Mouse (Mus musculus): ENCODE measurements at regions not wholly inside any gene's neighbourhood (a gene's known extent, or its start where the extent isn't known, plus 50 kb on each side); places are given as distances from the start of the nearest gene placed in this dataset.

DNA sequence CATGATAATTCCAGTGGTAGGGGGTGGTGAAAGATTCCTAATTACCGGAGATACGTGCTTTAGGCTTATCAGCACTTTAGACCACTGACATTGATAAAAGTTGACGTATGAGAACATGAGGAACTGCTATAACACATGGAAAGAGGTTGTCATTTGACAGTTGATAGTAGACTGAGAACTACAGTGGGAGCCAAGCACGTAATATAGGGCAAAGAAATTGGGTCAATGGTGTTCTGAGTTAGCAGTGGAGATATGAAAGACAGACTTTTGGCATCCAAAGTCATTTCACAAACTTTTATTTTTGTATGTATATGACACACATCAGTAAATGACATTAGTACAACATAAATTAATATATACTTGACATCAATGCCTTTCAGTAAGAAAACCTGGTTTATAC lies 159.6 kb upstream of the Adamts3 start:
- no peak for DNase-seq (ENCODE audit: low spot score in 2 of 2)
- intact Hi-C loops (cut with DNase I), result no loop called here

DNA sequence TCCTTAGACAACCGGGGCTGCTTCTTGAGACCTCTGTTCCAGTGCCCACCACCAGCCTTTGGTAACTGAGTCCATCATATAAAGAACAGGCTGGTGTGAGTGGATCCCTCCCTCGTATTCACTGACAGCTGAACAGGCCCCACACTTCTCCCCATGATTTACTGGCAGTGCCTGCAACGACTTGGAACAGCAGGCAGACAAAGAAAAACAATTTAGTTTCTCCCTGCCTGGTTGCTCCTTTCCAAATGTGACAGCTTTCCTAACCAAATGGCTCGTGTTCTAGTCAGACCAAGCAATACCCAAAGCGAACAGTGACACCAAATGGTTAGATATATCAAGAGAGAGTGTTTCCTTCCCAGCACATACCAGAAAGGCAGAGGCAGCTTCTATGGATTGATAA lies 150.0 kb upstream of the Adamts3 start:
- intact Hi-C loops (cut with DNase I), result loop anchor here (5.0 kb wide), 1 partner anchor 321 kb away; no protein-coding TSS in a partner anchor
- DNase-seq (ENCODE audit: low spot score in 2 of 2), result peak; percentile 16 to 21

DNA sequence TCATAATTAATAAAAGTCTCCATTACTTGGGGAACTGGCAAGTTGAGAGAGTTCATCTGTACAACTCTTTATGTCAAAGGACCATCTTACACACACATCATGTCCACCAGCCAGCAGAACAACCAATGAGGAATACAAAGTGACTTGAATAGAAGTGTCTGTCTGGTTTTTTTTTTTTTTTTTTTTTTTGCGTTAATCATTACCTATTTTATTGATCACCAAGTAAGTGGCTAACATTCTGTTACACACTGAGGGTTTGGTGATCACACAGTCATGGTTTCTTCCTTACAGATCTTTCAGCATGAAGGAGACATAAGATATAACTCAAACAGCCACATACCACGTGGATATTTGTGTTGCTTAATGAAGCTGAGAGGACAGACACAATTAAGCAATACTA lies 147.6 kb upstream of the Adamts3 start:
- intact Hi-C loops (cut with DNase I), result loop anchor here (5.0 kb wide), 1 partner anchor 318 kb away; no protein-coding TSS in a partner anchor

GRCm38 (mm10) chr5:90029751-90030150 lies 146.6 kb upstream of the Adamts3 start:
- no peak for DNase-seq (ENCODE audit: low spot score in 2 of 2)
- intact Hi-C loops (cut with DNase I), result loop anchor here (5.0 kb wide), 1 partner anchor 317 kb away; no protein-coding TSS in a partner anchor

More for the DNA sequence above, 147.6 kb upstream of the Adamts3 start:
- DNase-seq (ENCODE audit: low spot score in 2 of 2), result no peak

DNA sequence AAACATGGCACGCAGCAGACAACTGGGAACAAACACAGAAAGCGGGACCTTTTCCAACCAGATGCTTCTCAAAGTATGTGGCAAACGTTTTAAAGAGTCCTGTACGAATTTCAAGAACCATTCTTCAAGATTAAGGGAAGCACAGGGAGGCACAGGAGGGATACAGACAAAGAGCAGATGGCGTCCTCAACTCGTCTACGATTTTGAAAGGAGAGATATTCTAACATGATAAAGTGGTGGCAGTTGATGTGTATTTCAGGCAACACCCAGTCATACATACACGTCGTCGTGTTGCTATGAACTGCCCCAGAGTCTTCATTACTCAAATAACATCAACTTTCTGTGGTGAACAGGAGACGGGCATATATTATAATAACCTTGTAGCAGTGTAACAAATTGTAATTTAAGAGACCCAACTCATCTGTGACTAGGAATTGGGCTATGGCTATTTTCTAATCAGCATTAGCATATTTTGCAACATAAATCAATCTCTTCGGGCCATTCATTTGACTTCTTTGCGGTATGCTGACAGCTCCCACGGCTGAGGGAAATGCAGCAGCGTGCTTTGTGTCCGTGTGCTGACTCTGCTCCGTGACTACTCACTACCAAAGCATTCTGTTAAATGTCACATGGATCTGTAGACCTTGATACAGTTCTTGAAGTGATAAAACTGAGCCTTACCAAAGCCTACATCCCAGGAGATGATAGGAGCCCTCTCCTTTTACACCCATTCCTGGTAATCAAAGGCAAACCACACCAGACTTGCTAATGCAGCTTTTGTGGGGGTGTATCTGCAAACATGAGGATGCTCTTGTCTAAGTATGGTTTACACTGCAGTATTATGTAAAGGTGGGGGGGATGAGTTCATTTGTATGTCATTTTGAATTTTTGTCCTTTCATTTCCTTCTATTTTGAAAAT lies 144.0 kb upstream of the Adamts3 start:
- intact Hi-C loops (cut with DNase I), result no loop called here

DNA sequence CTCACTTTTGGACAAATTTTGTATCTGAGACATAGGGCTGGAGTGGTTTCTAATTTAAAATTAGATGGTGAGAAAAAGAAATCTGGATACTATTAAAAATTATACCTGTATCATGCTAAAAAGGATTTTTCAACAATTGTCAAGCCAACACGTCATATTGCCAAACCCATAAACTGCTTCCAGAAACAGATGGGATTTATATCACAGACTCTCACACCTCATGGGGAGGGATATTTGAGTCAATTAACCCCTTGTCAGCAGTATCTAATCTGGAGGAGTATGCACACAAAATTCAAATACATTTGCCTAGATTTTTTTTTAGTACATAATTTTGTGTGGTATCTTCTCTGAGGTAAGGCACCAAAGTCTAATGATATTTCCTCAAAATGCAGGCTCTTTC lies 138.3 kb upstream of the Adamts3 start:
- no peak for DNase-seq (ENCODE audit: low spot score in 2 of 2)
- intact Hi-C loops (cut with DNase I), result no loop called here

More for the DNA sequence above, 144.0 kb upstream of the Adamts3 start:
- peak in 1 of 2 experiments; percentile 51 for DNase-seq (ENCODE audit: low spot score in 2 of 2)

GRCm38 (mm10) chr5:90000758-90001157 lies 117.6 kb upstream of the Adamts3 start:
- intact Hi-C loops (cut with DNase I), result no loop called here
- DNase-seq (ENCODE audit: low spot score in 2 of 2), result no peak

GRCm38 (mm10) chr5:89991568-89991967 lies 108.4 kb upstream of the Adamts3 start:
- no peak for DNase-seq (ENCODE audit: low spot score in 2 of 2)
- intact Hi-C loops (cut with DNase I), result no loop called here

GRCm38 (mm10) chr5:89981627-89982026 lies 98.5 kb upstream of the Adamts3 start:
- peak in 1 of 2 experiments; percentile 8 for DNase-seq (ENCODE audit: low spot score in 2 of 2)
- intact Hi-C loops (cut with DNase I), result loop anchor here (10.0 kb wide), 1 partner anchor 213 kb away; no protein-coding TSS in a partner anchor

DNA sequence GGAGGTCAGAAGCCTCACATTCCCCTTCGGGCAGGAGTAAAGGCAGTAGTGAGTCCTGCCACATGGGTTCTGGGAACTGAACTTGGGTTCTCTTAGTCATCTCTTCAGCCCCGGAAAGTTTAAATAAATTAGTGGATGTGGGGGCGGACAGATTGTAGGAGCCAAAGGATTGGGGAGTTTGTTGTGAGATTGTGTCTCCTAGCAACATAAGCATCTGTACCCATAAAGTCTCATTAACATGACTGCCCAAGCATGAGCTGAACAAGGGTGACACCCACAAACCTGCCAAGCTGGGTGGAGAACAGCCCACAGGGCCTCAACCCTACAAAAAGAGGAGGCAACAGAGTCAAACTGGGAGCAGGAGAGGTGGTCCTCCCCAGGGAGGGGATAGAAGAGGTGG lies 97.1 kb upstream of the Adamts3 start:
- peak in 1 of 2 experiments; percentile 63 for DNase-seq (ENCODE audit: low spot score in 2 of 2)
- intact Hi-C loops (cut with DNase I), result loop anchor here (10.0 kb wide), 1 partner anchor 215 kb away; no protein-coding TSS in a partner anchor

DNA sequence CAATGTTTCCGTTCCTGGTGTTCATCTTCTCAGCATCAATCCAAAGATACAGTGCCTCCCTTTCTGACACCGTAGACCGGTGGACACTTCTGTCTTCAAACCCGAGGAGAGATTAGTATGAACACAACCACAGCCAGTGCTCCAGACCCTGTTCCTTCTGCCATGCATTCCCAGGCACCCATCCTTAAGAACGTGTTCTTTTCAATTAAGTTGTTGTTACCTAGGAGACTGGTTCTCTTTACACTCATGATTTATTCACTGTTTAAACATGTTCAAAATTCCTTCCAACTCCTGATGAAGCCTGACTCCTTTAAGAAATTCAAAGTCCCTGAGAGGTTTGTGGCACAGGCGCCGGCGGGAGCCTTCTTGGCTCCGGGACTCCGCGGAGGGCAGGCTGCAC lies 69.5 kb upstream of the Adamts3 start:
- no peak for DNase-seq (ENCODE audit: low spot score in 2 of 2)
- intact Hi-C loops (cut with DNase I), result no loop called here

DNA sequence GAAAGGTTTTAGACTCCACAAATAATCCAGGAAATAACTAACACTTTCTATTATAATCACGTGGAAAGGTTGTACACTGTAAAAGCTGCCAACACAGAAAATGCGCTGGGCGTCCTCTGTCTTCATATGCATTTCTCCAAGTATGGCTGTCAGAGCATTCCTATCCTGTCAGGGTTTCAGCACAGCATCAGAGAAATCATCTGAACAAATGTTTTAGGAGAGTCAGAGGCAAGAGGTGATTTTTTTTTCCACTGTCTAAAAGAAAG lies 62.5 kb upstream of the Adamts3 start:
- intact Hi-C loops (cut with DNase I), result no loop called here

GRCm38 (mm10) chr5:89944855-89945659 lies 61.9 kb upstream of the Adamts3 start:
- peak in 1 of 2 experiments; percentile 26 for DNase-seq (ENCODE audit: low spot score in 2 of 2)
- intact Hi-C loops (cut with DNase I), result no loop called here

More for the DNA sequence above, 62.5 kb upstream of the Adamts3 start:
- no peak for DNase-seq (ENCODE audit: low spot score in 2 of 2)

GRCm38 (mm10) chr5:89943276-89944127 lies 60.4 kb upstream of the Adamts3 start:
- intact Hi-C loops (cut with DNase I), result no loop called here
- DNase-seq (ENCODE audit: low spot score in 2 of 2), result no peak

DNA sequence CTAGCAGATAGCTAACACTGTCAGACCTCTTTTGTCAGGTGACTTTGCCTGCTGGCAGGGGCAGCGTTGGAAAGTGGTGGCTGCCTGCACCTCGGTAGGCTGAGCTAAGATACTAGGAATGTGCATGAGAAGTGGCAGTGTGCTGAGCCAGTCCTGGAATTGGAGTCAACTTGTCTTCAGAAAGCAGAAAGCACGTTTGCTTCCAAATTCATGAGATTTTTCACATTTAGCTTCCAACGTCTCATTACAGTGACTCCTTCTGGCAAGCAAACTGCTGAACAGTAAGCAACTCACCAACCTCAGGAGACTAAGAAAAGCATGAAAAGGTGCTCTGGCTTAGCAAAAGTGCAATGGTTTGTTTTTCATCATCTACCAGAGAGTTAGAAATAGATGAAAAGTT lies 59.1 kb upstream of the Adamts3 start:
- DNase-seq (ENCODE audit: low spot score in 2 of 2), result peak in 1 of 2 experiments; percentile 25
- intact Hi-C loops (cut with DNase I), result no loop called here

DNA sequence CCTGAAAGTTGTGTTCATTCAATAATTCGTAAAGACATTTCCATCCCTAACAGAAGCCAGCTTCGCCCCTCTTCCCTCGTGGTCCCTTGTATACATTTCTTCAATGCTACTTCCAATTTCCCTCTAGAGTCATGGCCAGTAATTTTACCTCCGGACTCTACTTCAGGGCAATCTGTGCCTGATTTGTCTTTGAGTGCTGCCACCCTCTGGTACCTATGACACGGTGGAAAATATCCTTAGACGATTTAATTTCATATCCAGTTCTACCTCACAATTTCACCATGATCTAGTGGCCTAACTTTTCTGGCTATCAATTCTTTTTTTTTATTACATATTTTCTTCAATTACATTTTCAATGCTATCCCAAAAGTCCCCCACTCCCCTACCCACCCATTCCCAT lies 49.9 kb upstream of the Adamts3 start:
- intact Hi-C loops (cut with DNase I), result no loop called here
- no peak for DNase-seq (ENCODE audit: low spot score in 2 of 2)

Measured in left cerebral cortex, postnatal 25 days (tissue).